Mouse (Mus musculus) heart, postnatal 25 days (tissue): ENCODE data around the gene Fbxo42. TPM values are rescaled to one million over a fixed set of nuclear protein-coding genes. Genes with fewer than 3 reads are reported as not detected.
A peak's percentile ranks its signal among the peaks of the same experiment; 100 is the strongest.

ENCODE experiments used
- DNase-seq: peaks from one replicate; pipeline ENCODE4 v3.0.0; 2022; ENCODE audit warnings: low spot score
- intact Hi-C: fragments of 180-260 bp; cut with DNase I; formaldehyde crosslinking; loops from one replicate; pipeline ENCODE4 v1.15.1; 2025
- total RNA-seq, 2 experiments: library from RNA; stranded (reverse); gene quantifications; 2 replicates each; pipeline ENCODE4 v1.2.3; 2021

Gene Fbxo42
- 10 to 100 TPM in 1 of 2 experiments, 1 to 10 TPM in 1; 10.0 to 10.1 TPM for total RNA-seq

DNA sequence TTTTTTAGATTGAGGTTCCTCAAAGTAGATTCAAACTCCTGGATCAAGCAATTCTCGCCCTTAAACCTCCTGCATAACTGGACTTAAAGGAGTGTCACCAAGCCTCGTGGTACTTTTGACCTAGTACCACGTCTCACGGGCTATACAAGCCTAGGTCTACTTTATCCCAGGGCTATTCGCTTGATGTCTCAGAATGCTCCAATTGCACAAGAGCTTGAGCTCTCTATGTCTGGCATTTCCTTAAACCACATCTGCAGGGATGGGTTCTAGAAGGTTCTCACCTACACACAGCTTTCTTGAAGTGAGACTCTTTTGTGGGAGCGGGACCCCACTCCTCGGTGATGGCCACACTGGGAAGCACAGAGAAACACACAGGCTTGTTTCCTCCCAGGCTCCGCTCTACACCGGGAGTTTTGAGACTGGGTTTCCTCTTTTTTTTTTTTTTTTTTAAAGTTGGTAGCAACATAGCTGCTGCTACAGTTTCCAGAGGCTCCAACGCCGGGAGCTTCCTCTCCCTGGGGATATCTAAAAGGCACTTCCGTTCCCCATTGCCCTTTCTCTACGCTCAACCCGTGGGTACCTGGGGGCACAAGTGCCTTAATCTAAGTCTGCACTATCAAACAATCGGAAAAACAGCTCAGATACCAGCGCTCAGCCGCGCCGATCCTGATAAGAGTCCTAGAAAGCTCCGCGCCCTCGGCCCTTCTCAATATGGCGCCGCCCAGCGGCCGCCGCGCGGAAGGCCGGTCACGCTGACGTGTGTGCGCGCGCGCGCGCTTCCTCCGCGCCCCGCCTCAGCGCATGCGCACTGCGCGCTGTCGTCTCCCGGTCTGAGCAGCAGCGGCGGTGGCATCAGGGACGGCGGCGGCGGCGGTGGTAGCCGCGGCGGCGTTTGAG, at the start of gene Fbxo42:
Fbxo42 (plus strand) TSS at position 802 of the 897 bp plus-strand sequence.
- intact Hi-C loops = no loop called here
- peak; percentile 88 for DNase-seq

DNA sequence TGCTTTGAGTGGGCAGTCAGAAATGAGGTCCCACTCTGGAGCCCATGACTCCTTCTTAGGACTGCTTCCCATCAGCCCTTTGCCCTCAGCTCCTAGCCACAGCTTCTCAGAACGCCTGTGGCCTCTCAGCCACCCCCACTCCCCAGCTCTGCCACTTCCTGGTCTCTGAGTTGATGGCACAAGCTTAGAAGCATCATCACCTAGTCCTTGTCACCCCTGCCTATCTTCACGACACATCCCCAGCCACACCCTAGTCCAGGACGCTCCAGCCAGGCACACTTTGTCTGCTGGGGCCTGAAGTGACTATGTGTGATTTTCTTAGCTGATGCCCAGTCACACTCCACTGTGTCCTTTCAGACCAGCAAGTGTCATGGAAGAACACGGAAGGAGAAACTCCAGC, 48.8 kb upstream of the Fbxo42 start:
- intact Hi-C loops = no loop called here
- DNase-seq = no peak

DNA sequence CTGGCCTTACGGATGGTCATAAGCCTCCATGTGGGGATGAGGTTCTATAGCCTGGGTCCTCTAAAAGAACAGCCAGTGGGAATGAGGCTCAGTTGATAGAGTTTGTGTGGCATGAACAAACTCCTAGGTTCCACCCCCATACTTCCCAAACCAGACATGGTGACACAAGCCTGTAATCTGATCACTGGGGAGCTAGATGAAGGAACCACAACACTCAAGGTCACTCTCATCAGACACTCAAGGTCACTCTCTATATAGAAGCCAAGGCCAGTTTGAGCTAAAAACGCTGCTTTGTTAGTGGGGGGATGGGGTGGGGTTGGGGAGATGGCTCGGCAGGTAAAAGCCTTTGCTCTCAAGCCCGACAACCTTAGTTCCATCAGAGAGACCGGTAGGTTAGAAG, 47.8 kb upstream of the Fbxo42 start:
- DNase-seq = no peak
- intact Hi-C loops = no loop called here

DNA sequence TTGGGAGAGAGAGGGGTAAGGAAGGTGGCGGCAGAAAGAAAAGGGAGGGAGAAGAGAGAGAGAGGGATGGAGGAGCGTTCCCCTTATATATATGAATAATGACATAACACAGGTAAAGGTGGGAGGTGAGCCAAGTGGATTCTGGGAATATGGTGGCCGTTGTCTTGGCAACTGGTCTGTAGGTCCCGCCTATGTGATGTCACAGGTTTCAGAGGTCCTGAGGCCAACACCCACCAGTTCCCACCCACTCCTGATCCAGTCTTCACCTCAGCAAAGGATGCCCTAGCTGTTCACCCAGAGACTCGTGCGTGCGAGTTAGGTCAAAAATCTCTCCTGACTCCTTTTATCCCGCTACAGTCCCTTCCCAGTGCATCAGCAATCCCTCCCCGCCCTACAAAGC, 46.4 kb upstream of the Fbxo42 start:
- no peak for DNase-seq
- intact Hi-C loops = no loop called here

DNA sequence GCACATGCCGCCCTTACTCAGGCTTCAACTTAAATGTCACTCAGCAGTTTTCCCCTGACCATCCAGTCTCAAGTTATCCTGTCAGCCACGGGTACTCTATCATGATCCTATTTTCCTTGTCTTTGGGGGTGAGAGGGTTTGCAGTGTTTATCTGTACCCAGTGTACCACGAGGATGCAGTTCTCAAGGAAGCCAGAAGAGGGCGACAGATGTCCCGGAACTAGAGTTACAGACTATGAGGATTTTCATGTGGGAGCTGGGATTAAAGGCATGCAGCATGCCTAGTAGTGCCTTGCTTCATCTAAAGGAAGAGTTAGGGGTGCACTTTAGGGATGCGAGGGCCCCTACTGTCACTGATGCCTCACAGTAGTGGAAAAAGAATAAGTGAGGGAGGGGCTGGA, 45.9 kb upstream of the Fbxo42 start:
- no peak for DNase-seq
- intact Hi-C loops = no loop called here

DNA sequence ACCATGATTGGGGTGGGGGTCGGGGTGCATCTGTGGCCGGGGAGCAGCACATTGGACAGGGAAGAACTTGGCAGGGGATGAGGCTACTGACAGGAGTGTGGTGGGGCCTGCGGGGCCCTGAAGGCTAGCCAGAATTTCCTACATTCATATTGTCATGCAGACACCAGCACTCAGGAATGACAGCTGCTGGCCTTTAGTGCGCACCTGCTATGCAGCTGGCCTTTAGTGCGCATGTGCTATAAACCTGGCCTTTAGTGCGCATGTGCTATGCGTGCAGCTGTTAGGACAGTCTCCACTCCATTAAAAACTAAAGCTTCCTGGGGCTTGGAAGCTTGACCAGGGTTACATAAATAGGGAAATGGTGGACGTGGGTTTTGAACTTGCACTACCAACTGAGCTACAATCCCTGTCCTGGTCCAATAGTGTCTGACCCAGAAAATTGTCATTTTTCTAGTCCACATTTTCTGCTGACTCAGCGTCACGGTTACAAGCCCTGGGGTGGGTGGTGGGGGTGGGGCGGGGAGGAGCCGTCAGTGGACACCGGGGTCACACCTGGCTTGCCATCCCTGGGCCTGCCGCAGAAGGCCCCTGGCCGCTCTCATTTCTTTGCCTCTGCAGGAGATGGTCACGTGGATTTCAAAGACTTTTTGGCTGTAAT, 41.1 kb upstream of the Fbxo42 start:
- no peak for DNase-seq
- intact Hi-C loops = no loop called here

DNA sequence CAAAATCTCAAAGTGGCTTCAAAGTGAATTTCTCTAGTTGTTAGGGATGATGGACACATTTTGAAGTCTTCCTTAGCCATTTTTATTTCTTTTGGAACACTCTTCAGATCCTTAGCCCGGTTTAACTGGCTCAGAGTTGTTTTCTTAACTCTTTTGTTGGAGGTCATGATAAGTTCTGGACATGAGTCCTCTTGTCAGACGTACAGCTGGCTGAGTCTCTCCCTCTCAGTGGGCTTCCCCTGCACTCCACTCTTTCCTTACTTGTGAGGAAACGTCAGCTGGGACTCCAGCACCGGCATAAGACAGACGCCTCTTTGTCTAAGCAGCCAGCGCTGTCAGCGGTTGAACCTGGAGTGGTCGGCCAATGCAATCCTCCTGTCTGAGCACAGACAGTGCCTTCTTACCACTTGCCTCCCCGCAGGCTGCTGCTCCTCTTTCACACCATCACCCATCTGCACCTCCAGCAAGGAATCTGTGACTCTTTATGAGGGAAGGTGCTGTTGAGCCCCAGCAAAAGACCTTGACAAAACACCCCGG, 39.4 kb upstream of the Fbxo42 start:
- no peak for DNase-seq
- intact Hi-C loops = no loop called here

DNA sequence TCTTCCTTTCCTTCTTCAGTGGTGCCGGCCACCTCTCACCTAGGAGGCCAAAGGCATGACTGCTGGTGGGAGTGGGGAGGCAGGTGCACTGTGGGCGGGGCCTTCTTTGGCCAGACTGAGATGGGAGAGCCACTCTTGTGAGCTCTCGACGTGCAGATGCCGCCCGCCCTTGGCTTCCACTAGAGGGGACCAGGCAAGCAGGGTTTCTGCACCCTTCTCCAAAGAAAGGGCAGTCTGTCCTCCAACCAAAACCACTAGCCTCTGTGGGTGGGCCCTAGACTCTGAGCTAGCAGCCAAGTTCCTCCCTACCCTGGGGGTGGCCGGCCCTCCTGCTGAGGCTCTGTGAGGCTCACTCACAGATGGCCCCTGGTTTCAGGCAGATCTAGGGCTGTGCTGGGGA, 33.9 kb upstream of the Fbxo42 start:
- no peak for DNase-seq
- intact Hi-C loops = no loop called here

DNA sequence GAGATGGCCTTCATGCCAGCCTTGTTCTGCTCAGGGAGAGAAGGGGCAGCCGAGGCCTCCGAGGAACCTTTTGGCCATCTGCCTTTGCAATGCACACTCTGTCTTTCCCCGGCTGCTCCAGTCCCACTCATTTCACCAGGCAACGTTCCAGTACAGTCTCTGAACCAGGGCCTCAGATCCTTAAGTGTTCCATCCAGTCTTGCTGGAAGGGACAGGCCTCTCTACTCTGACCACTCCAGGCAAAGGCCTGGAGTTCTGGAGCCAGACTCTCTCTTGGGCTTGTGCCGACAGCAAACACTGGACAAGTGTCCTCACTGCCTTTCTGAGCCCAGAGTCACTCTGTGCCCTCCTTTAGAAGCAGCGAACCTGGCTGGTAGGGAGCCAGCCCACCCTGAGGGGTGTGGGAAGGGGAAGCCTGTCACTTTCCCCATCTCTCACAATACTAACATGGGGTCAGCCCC, 33.2 kb upstream of the Fbxo42 start:
- intact Hi-C loops = no loop called here
- DNase-seq = no peak

DNA sequence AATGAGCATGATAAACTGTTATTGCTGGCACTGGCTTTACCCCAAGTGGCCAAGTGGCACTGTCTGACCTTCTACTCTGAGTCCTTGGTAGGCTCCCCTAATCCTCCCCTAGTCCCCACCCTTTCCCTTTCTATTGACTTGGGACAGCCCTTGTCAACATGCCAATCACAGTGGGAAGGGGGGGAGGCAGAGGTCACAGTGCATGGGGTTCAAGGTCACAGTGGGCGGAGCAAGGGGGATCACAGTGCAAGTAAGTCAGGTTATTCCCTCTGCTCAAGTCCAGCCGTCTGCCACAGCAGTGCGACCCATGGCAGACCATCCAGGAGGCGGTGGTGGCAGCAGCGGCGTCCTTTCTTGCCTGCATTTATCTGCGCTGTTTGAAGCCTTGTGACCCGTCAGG, 32.3 kb upstream of the Fbxo42 start:
- no peak for DNase-seq
- intact Hi-C loops = no loop called here

DNA sequence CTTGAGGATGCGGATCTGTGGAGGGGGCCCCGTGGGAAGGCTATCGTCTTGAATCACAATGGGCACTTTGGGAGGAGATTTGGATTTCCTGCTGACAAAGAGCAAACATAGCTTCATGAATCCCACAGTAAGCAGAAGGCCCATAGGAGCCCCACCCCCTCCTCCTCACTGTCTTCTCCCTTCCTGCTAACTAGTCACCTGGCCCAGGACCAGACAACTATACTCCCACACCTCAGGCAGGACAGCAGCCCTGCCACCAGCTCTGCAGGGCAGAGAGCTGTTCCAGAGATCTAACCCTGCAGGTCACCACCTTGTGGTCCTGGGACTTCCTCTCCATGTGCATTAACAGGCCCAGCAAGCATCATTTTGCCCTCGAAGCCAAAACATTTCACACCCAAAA, 29.0 kb upstream of the Fbxo42 start:
- intact Hi-C loops = no loop called here
- DNase-seq = no peak

DNA sequence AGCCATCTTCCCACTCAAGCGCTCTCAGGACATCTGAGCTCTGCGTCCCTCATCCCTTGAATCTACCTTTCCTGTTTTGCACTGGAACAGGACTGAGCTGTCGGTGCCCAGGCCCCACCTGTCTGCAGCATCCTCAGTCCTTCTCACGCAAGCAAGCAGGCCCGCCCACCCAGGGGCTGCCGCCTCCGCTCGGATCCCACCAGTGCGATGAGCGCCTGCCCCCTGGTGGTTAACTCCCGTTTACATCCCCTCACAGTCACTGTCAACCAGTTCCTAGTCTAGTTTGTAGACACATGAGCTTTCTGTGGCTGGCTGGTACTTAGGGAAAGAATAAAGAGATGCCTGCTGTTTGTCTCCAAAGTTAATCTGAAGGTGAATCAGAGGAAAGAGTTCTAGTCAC, 27.0 kb upstream of the Fbxo42 start:
- intact Hi-C loops = no loop called here

DNA sequence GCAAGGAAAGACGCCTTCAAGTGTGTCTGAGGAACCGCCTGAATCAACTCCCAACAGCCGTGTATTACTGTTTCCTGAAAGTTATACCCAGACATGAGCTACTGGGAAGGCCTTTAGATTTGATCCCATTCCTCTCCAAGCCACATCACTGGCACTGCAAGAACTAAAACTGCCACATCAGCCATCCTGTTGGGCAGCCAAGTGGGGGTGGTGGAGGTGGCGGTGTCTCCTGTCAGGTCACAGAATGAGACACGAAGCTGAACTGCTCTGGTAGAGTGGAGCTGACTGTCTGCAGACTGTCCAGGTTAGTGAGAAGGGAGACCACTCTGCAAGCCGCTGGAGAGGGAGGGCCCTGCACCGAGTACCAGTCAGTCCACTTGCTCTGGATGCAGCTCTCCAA, 25.1 kb upstream of the Fbxo42 start:
- no peak for DNase-seq
- intact Hi-C loops = no loop called here

More for the DNA sequence above, 27.0 kb upstream of the Fbxo42 start:
- DNase-seq = no peak

DNA sequence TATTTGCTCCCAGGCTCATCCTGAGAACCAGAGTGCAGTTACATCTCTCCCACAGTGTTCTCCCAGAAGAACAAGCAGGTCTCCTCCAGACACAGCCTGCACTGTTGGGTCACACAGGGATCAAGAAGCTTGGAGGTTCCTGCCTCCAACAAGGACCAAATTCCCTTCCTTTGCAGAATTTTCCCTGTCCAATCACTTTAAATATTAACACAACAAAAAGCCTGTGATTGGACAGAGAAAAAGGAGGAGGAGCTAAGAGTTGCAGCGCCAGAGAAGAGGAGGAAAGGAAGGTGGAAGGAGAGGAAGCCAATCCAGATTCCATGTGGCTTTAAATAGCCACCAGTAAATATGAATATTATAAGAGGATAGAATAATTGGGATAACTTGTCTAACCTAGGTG, 24.6 kb upstream of the Fbxo42 start:
- intact Hi-C loops = no loop called here
- DNase-seq = no peak

DNA sequence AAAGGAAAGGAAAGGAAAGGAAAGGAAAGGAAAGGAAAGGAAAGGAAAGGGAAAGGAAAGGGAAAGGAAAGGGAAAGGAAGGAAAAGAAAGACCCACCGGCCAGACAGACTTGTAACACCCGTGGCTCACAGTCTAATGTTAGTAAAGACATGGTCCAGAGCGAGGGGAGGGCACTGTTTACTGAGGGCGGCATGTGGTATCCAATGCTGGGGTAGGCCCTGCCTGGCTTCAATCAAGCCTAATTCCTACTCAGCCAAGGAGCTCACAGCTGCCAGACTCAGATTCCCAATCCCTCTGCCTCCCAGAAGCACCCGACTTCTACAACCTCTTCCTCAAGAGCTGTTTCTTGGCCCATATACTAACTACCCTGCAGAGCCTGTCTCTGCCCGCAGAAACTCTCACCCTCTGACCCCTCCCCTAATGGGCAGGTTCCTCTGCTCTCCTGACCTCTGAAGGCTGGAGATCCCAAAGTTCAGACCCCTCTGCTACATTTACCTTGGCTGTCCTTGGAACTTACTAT, 18.5 kb upstream of the Fbxo42 start:
- DNase-seq = no peak
- intact Hi-C loops = no loop called here

DNA sequence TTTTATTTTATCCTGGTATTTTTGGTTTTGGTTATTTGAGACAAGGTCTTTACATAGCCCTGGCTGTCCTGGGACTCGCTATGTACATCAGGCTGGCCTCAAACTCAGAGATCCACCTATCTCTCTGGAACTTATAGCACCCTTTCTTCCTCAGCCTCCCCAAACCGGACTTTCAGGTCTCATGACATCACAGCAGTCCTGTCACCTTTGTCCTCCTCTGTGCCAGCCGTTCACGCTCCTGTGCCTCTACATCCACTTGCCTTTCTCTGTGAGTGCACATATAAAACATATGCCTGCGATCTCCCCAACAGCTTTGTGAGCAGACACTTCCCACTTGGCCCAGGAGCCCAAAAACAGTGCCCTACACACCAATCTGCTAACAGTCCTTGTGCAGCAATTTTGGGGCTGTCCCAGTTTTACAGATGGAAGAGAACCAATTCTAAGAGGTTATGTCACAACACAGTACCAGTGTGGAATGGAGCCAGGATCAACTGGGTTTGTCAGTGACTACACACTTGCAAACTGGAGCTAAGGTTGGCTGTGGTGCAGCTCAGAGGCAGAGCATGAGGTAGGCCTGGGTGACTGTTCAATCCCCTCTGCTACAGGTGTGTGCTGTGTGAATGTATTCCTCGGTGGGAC, 16.9 kb upstream of the Fbxo42 start:
- no peak for DNase-seq
- intact Hi-C loops = no loop called here

DNA sequence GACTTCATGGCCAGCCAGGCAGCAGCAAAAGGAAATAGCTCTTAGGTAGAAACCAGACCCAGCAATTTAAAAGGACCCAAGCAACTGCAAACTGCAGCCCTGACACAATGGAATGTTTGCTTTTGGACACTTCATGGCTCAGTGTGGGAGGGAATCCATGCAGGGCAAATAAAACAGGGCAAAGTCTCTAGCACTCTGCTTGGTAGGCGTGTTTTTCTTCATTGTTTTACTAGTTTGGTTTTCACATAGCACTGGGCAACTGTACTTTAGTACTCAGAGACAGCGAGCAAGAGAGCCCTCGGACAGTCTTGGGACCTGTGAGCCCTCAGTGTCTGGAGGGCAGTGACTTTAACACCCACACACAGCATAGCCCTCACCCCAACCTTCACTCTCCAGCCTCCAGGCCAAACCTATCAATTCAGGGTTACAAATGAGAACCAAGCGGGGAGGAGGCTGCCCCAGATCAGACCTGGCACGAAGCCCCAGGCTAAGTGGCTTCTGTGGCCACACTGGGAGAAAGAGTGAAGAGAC, 16.1 kb upstream of the Fbxo42 start:
- intact Hi-C loops = no loop called here
- DNase-seq = no peak

DNA sequence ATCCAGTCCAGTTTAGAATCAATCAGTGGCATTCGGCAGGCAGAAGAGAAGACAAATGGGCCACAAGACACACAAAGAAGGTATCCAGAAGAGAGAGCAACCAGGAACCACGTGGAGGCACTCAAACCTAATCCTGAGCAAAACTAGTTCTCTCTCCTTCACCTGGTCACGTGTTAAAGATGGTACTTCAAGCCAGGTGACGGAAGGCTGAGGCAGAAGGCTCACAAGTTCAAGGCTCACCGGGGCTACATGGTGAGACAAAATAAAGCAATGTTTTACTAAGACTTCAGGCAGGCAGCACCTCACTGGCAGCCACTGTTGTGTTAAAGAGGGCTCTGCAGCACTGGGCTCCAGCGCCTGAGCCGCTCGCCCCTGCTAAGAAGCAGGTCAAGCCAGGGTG, 15.5 kb upstream of the Fbxo42 start:
- DNase-seq = no peak
- intact Hi-C loops = no loop called here

DNA sequence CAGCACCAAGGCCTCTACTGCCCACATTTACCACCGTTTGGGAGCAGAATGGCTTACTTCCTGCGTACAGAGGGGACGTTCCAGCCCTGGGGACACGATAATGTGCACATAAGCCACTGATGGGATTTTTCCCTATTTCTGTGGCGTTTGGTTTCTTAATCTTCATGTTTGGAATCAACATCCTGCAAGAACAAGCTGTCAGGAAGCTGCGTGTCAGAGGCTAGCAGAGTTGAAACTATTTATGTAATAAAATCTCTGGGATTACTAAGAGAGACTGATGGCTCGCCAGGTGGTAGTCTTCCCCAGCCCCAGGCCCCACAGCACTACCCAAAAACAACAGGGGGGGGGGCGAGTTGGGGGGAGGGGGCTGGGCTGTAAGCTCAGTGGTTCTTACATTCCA, 14.5 kb upstream of the Fbxo42 start:
- intact Hi-C loops = no loop called here
- no peak for DNase-seq

DNA sequence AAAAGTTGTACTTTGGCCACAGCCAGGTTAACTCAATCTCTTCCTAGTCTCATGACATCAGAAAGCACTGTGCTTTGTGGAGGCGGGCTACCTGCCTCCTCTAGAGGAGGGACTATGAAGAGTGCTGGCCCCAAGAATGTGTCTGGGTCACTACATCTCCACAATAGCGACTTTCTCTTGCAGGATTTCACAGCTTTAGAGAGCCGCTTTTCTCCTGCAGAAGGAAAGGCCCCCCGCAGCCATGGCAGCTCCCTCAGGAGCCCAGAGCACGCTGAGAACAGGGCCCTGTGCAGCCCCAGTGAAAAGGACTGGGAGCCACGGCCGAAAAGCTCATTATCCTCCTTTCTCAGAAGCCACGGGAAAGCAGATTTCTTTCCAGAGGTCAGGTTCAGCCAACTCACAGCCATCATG, 13.7 kb upstream of the Fbxo42 start:
- intact Hi-C loops = no loop called here
- no peak for DNase-seq
